24 mouse cellular contexts compared by ENCODE assay signal in the genomic region with DNA sequence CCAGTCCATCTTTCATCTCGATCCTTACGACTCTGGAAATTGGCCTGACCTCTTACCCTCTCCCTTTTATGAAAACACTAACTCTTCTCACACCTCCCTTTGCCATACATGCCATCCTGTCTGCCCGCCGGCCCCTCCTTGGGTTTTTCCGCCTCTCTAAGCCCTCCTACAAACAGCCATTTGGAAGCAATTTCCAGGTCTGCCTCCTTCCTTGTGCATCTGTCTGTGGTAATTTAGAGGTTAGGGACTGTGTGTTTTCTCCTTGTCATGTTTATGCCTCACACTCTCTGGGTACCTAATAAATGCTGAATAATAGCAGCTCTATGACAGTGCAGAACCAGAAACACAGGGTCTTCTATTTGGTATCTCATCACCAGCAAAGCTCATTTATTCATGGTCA.
DNase-seq lines count a peak whose midpoint lies in the region; ATAC-seq and TF ChIP-seq lines count a peak whose summit lies in the region.
"Had no signal": no experiment of that assay in that cellular context is flagged by ENCODE, and none has a peak within 500 bp of the region (broad histone marks: within the 10 kb centered on the region; RNA-seq: fewer than 3 reads in every experiment).

No protein-coding gene starts in this region.

- no peaks in the 10 kb centered on the region for H3K9me3 ChIP-seq in forebrain, embryonic 15.5 days
- H3K9me3 ChIP-seq in forebrain, embryonic 13.5 days (replicated peaks) = no peaks in the 10 kb centered on the region
- no peaks in the 10 kb centered on the region for H3K9me3 ChIP-seq in embryonic facial prominence, embryonic 10.5 days
- H3K9me3 ChIP-seq in limb, embryonic 12.5 days = no peaks in the 10 kb centered on the region
- H3K9me3 ChIP-seq in hindbrain, embryonic 13.5 days = no peaks in the 10 kb centered on the region
- H3K9me3 ChIP-seq: embryonic facial prominence, embryonic 12.5 days; heart, embryonic 15.5 days; liver, embryonic 15.5 days; lung, embryonic 15.5 days; midbrain, embryonic 10.5 days had no signal

- peaks cover 10% of the 10 kb centered on the region for H3K4me1 ChIP-seq in forebrain, embryonic 15.5 days
- peaks cover 39% of the 10 kb centered on the region for H3K4me1 ChIP-seq in forebrain, embryonic 13.5 days
- peaks cover 77% of the 10 kb centered on the region for H3K4me1 ChIP-seq in embryonic facial prominence, embryonic 10.5 days
- H3K4me1 ChIP-seq in limb, embryonic 12.5 days (replicated peaks) = peaks cover 74% of the 10 kb centered on the region
- peaks cover 26% of the 10 kb centered on the region for H3K4me1 ChIP-seq in hindbrain, embryonic 13.5 days (replicated peaks)

- no peak for TF ChIP-seq CTCF in brain, embryonic 14.5 days (IDR thresholded peaks at IDR 0.05; ENCODE audit: borderline replicate concordance, extremely low read depth, insufficient read depth, insufficient read length)

- no peak overlapping the region for H3K4me3 ChIP-seq in forebrain, embryonic 15.5 days
- no peak overlapping the region for H3K4me3 ChIP-seq in forebrain, embryonic 13.5 days
- H3K4me3 ChIP-seq in embryonic facial prominence, embryonic 10.5 days = no peak overlapping the region
- no peak overlapping the region for H3K4me3 ChIP-seq in limb, embryonic 12.5 days (replicated peaks)
- H3K4me3 ChIP-seq in hindbrain, embryonic 13.5 days = no peak overlapping the region
- H3K4me3 ChIP-seq: embryonic facial prominence, embryonic 12.5 days; erythroblast, embryonic 14.5 days; heart, embryonic 15.5 days; liver, embryonic 15.5 days; lung, embryonic 15.5 days; midbrain, embryonic 10.5 days had no signal

- no peaks in the 10 kb centered on the region for H3K27me3 ChIP-seq in forebrain, embryonic 15.5 days
- peaks cover 7% of the 10 kb centered on the region for H3K27me3 ChIP-seq in forebrain, embryonic 13.5 days
- peaks cover 13% of the 10 kb centered on the region for H3K27me3 ChIP-seq in embryonic facial prominence, embryonic 10.5 days (replicated peaks; ENCODE audit: low read depth, poor library complexity, severe bottlenecking)
- H3K27me3 ChIP-seq in limb, embryonic 12.5 days = no peaks in the 10 kb centered on the region
- peaks cover 16% of the 10 kb centered on the region for H3K27me3 ChIP-seq in hindbrain, embryonic 13.5 days
- H3K27me3 ChIP-seq: embryonic facial prominence, embryonic 12.5 days; heart, embryonic 15.5 days; liver, embryonic 15.5 days; lung, embryonic 15.5 days had no signal

- 67% methylated on average over 5 of the region's 5 CpGs for WGBS in forebrain, embryonic 15.5 days
- 66% methylated on average over 5 of the region's 5 CpGs for WGBS in forebrain, embryonic 13.5 days
- 34% methylated on average over 5 of the region's 5 CpGs for WGBS in embryonic facial prominence, embryonic 10.5 days
- 7% methylated on average over 5 of the region's 5 CpGs for WGBS in limb, embryonic 12.5 days
- 53% methylated on average over 5 of the region's 5 CpGs for WGBS in hindbrain, embryonic 13.5 days

- DNase-seq in brain, embryonic 14.5 days (ENCODE audit: low read depth) = peak; percentile 35
- peak; percentile 63 for DNase-seq in embryonic facial prominence, embryonic 10.5 days (ENCODE audit: low spot score)
- DNase-seq in cerebellum, postnatal 4 days (ENCODE audit: low spot score in 2 of 2) = no peak
- no peak for DNase-seq in thymus, postnatal 10 days (ENCODE audit: low spot score in 2 of 2)
- DNase-seq: adrenal gland, postnatal 36 days; cerebellum, adult 11 months; cerebellum, adult 9-11 months; heart, postnatal 36 days; kidney, postnatal 36 days; liver; right cerebral cortex, postnatal 14 days; spleen, adult 18-20 months had no signal

- 0 out of 2 replicates have a peak, but pooled peaks have one; percentile 8 for ATAC-seq in forebrain, embryonic 15.5 days (replicated peaks)
- ATAC-seq in forebrain, embryonic 13.5 days = no peak
- ATAC-seq in limb, embryonic 12.5 days (ENCODE audit: insufficient number of reproducible peaks, insufficient read depth, low FRiP score, low TSS enrichment, low read depth) = no peak
- ATAC-seq in hindbrain, embryonic 13.5 days (ENCODE audit: low FRiP score) = no peak; the same call in 1 of the 2 replicates
- ATAC-seq: intestine, postnatal 0 days had no signal

- H3K4me2 ChIP-seq in forebrain, embryonic 15.5 days (replicated peaks) = no peak overlapping the region
- H3K4me2 ChIP-seq in forebrain, embryonic 13.5 days = no peak overlapping the region
- peak overlapping the region; percentile 4; the same call in 1 of the 2 replicates for H3K4me2 ChIP-seq in limb, embryonic 12.5 days
- H3K4me2 ChIP-seq in hindbrain, embryonic 13.5 days = no peak overlapping the region
- H3K4me2 ChIP-seq: embryonic facial prominence, embryonic 12.5 days; heart, embryonic 15.5 days; liver, embryonic 15.5 days; lung, embryonic 15.5 days had no signal

- H3K27ac ChIP-seq in forebrain, embryonic 15.5 days (replicated peaks) = no peak overlapping the region
- no peak overlapping the region for H3K27ac ChIP-seq in forebrain, embryonic 13.5 days
- H3K27ac ChIP-seq in embryonic facial prominence, embryonic 10.5 days (replicated peaks) = no peak overlapping the region; the same call in 1 of the 2 replicates
- 0 out of 2 replicates have a peak overlapping the region, but pooled peaks have one; percentile 14 for H3K27ac ChIP-seq in limb, embryonic 12.5 days
- H3K27ac ChIP-seq in hindbrain, embryonic 13.5 days = no peak overlapping the region
- H3K27ac ChIP-seq: embryonic facial prominence, embryonic 12.5 days; heart, embryonic 15.5 days; liver, embryonic 15.5 days; lung, embryonic 15.5 days; macrophage had no signal

- no peak for TF ChIP-seq POLR2A in brain, embryonic 14.5 days (IDR thresholded peaks at IDR 0.05; ENCODE audit: borderline replicate concordance, extremely low read depth, insufficient read depth, insufficient read length, poor library complexity, severe bottlenecking)

- H3K36me3 ChIP-seq in forebrain, embryonic 15.5 days = no peaks in the 10 kb centered on the region
- H3K36me3 ChIP-seq in forebrain, embryonic 13.5 days (ENCODE audit: poor library complexity, severe bottlenecking) = no peaks in the 10 kb centered on the region
- H3K36me3 ChIP-seq in embryonic facial prominence, embryonic 10.5 days (replicated peaks) = no peaks in the 10 kb centered on the region
- no peaks in the 10 kb centered on the region for H3K36me3 ChIP-seq in limb, embryonic 12.5 days
- no peaks in the 10 kb centered on the region for H3K36me3 ChIP-seq in hindbrain, embryonic 13.5 days
- H3K36me3 ChIP-seq: embryonic facial prominence, embryonic 12.5 days; heart, embryonic 15.5 days; liver, embryonic 15.5 days; lung, embryonic 15.5 days; midbrain, embryonic 10.5 days had no signal

- no peak overlapping the region for H3K9ac ChIP-seq in forebrain, embryonic 15.5 days (replicated peaks)
- no peak overlapping the region for H3K9ac ChIP-seq in forebrain, embryonic 13.5 days
- H3K9ac ChIP-seq in limb, embryonic 12.5 days (replicated peaks) = no peak overlapping the region
- no peak overlapping the region for H3K9ac ChIP-seq in hindbrain, embryonic 13.5 days
- H3K9ac ChIP-seq: embryonic facial prominence, embryonic 12.5 days; heart, embryonic 15.5 days; liver, embryonic 15.5 days; lung, embryonic 15.5 days had no signal

Comparison
In these comparisons a context has a peak if more than half of its experiments do, and no peak if none do; other contexts are left out.
1. DNase-seq: peak in brain, embryonic 14.5 days (single experiment) and embryonic facial prominence, embryonic 10.5 days (single experiment); none in cerebellum, postnatal 4 days (0 of 2) and thymus, postnatal 10 days (0 of 2).